Mouse (Mus musculus) urinary bladder, postnatal 25 days (tissue): ENCODE measurements around the gene Fgf22.

Source experiments
- DNase-seq: peaks from one replicate; pipeline ENCODE4 v3.0.0; 2022; ENCODE audit warnings: low spot score

Gene Fgf22

GRCm38 (mm10) chr10:79793051-79793737 is 38.3 kb downstream of the Fgf22 start, which contains the start of gene Palm:
TSS of gene Palm (plus strand) at chr10:79793572.
- peak; percentile 82 for DNase-seq

- no peak for DNase-seq
Measured at GRCm38 (mm10) chr10:79793738-79794490, 39.0 kb downstream of the Fgf22 start.

GRCm38 (mm10) chr10:79794491-79794931 is 39.6 kb downstream of the Fgf22 start:
- DNase-seq, result peak; percentile 59

- DNase-seq, result no peak
Measured at GRCm38 (mm10) chr10:79795905-79796304, 41.0 kb downstream of the Fgf22 start.

GRCm38 (mm10) chr10:79797326-79797725 is 42.5 kb downstream of the Fgf22 start:
- no peak for DNase-seq

GRCm38 (mm10) chr10:79798289-79798928 is 43.5 kb downstream of the Fgf22 start:
- no peak for DNase-seq

- no peak for DNase-seq
Measured at GRCm38 (mm10) chr10:79800508-79800907, 45.6 kb downstream of the Fgf22 start.

- no peak for DNase-seq
Measured at GRCm38 (mm10) chr10:79801837-79802236, 47.0 kb downstream of the Fgf22 start.

GRCm38 (mm10) chr10:79802331-79802971 is 47.6 kb downstream of the Fgf22 start:
- DNase-seq, result no peak

- DNase-seq, result no peak
Measured at GRCm38 (mm10) chr10:79803716-79804323, 48.9 kb downstream of the Fgf22 start.

- DNase-seq, result no peak
Measured at GRCm38 (mm10) chr10:79805636-79806035, 50.8 kb downstream of the Fgf22 start.

- no peak for DNase-seq
Measured at GRCm38 (mm10) chr10:79806331-79806730, 51.5 kb downstream of the Fgf22 start.

- no peak for DNase-seq
Measured at GRCm38 (mm10) chr10:79806972-79807371, 52.1 kb downstream of the Fgf22 start.

- no peak for DNase-seq
Measured at GRCm38 (mm10) chr10:79807826-79808225, 53.0 kb downstream of the Fgf22 start.
